Mouse (Mus musculus): Measurements from ENCODE around the gene Cdh4. TPM values are rescaled to one million over a fixed set of nuclear protein-coding genes. Genes with fewer than 3 reads are reported as not detected.

Gene Cdh4
- polyA plus RNA-seq, 1 experiment from 2014 or later = 0.20 TPM

GRCm38 (mm10) chr2:179722776-179723386 lies 280.6 kb downstream of the Cdh4 start:
- Histone ChIP-seq H3K4me2 (no peak overlapping the region), H3K27me3 (replicated peaks) (no peaks in the 10 kb centered on the region), H3K36me3 (no peaks in the 10 kb centered on the region), H3K27ac (no peak overlapping the region), H3K4me3 (no peak overlapping the region), H3K9ac (no peak overlapping the region), H3K4me1 (no peaks in the 10 kb centered on the region), H3K9me3 (replicated peaks) (no peaks in the 10 kb centered on the region)
- 45% methylated on average over 4 of the region's 4 CpGs for WGBS (ENCODE audit: insufficient replicate concordance)
- ATAC-seq = no peak

- 72% methylated on average over 8 of the region's 8 CpGs for WGBS (ENCODE audit: insufficient replicate concordance)
- Histone ChIP-seq H3K4me2 (no peak overlapping the region), H3K9ac (no peak overlapping the region), H3K36me3 (no peaks in the 10 kb centered on the region), H3K27ac (no peak overlapping the region), H3K9me3 (replicated peaks) (no peaks in the 10 kb centered on the region), H3K4me1 (no peaks in the 10 kb centered on the region), H3K4me3 (no peak overlapping the region), H3K27me3 (replicated peaks) (no peaks in the 10 kb centered on the region)
- no peak for ATAC-seq
Observed at GRCm38 (mm10) chr2:179723401-179723800, 281.2 kb downstream of the Cdh4 start.

GRCm38 (mm10) chr2:179729002-179729401 lies 286.8 kb downstream of the Cdh4 start:
- no peak overlapping the region for H3K27ac ChIP-seq
- H3K27me3 ChIP-seq (replicated peaks) = no peaks in the 10 kb centered on the region
- H3K9me3 ChIP-seq (replicated peaks) = no peaks in the 10 kb centered on the region
- no peak overlapping the region for H3K4me2 ChIP-seq
- 44% methylated on average over 8 of the region's 8 CpGs for WGBS (ENCODE audit: insufficient replicate concordance)
- no peaks in the 10 kb centered on the region for H3K4me1 ChIP-seq
- no peak overlapping the region for H3K4me3 ChIP-seq
- no peak for ATAC-seq
- no peaks in the 10 kb centered on the region for H3K36me3 ChIP-seq
- no peak overlapping the region for H3K9ac ChIP-seq

GRCm38 (mm10) chr2:179729802-179730201 lies 287.6 kb downstream of the Cdh4 start:
- no peak overlapping the region for H3K9ac ChIP-seq

GRCm38 (mm10) chr2:179733141-179733831 lies 291.1 kb downstream of the Cdh4 start:
- Histone ChIP-seq H3K4me1 (no peaks in the 10 kb centered on the region), H3K27me3 (replicated peaks) (no peaks in the 10 kb centered on the region), H3K4me3 (no peak overlapping the region), H3K4me2 (no peak overlapping the region), H3K27ac (no peak overlapping the region), H3K9me3 (replicated peaks) (no peaks in the 10 kb centered on the region), H3K9ac (no peak overlapping the region), H3K36me3 (no peaks in the 10 kb centered on the region)
- WGBS (ENCODE audit: insufficient replicate concordance) = 53% methylated on average over 16 of the region's 16 CpGs
- no peak for ATAC-seq

More at GRCm38 (mm10) chr2:179729802-179730201, 287.6 kb downstream of the Cdh4 start:
- WGBS (ENCODE audit: insufficient replicate concordance) = 73% methylated on average over 4 of the region's 4 CpGs
- H3K27me3 ChIP-seq (replicated peaks) = no peaks in the 10 kb centered on the region
- no peak overlapping the region for H3K4me2 ChIP-seq
- H3K27ac ChIP-seq = no peak overlapping the region
- H3K9me3 ChIP-seq (replicated peaks) = no peaks in the 10 kb centered on the region
- H3K4me1 ChIP-seq = no peaks in the 10 kb centered on the region
- no peak overlapping the region for H3K4me3 ChIP-seq
- H3K36me3 ChIP-seq = no peaks in the 10 kb centered on the region
- ATAC-seq = peak; percentile 24; the same call in 1 of the 2 replicates

- no peak for ATAC-seq
- Histone ChIP-seq H3K4me2 (no peak overlapping the region), H3K27me3 (replicated peaks) (no peaks in the 10 kb centered on the region), H3K4me3 (no peak overlapping the region), H3K4me1 (no peaks in the 10 kb centered on the region), H3K9ac (no peak overlapping the region), H3K27ac (no peak overlapping the region), H3K36me3 (no peaks in the 10 kb centered on the region), H3K9me3 (replicated peaks) (no peaks in the 10 kb centered on the region)
- WGBS (ENCODE audit: insufficient replicate concordance) = 73% methylated on average over 1 of the region's 1 CpGs
Observed at GRCm38 (mm10) chr2:179742419-179742818, 300.2 kb downstream of the Cdh4 start.

- Histone ChIP-seq H3K4me3 (no peak overlapping the region), H3K4me1 (no peaks in the 10 kb centered on the region), H3K27me3 (replicated peaks) (no peaks in the 10 kb centered on the region), H3K4me2 (no peak overlapping the region), H3K27ac (no peak overlapping the region), H3K9ac (no peak overlapping the region), H3K36me3 (no peaks in the 10 kb centered on the region), H3K9me3 (replicated peaks) (no peaks in the 10 kb centered on the region)
- ATAC-seq = no peak
- 55% methylated on average over 6 of the region's 6 CpGs for WGBS (ENCODE audit: insufficient replicate concordance)
Observed at GRCm38 (mm10) chr2:179742828-179743227, 300.6 kb downstream of the Cdh4 start.

GRCm38 (mm10) chr2:179746491-179746890 lies 304.3 kb downstream of the Cdh4 start:
- Histone ChIP-seq H3K9ac (no peak overlapping the region), H3K4me1 (no peaks in the 10 kb centered on the region), H3K4me3 (no peak overlapping the region), H3K27me3 (replicated peaks) (no peaks in the 10 kb centered on the region), H3K36me3 (no peaks in the 10 kb centered on the region), H3K4me2 (no peak overlapping the region), H3K9me3 (replicated peaks) (no peaks in the 10 kb centered on the region), H3K27ac (no peak overlapping the region)
- 76% methylated on average over 7 of the region's 7 CpGs for WGBS (ENCODE audit: insufficient replicate concordance)
- ATAC-seq = no peak

- H3K27me3 ChIP-seq (replicated peaks) = no peaks in the 10 kb centered on the region
- H3K9ac ChIP-seq = no peak overlapping the region
- ATAC-seq = no peak
- 55% methylated on average over 3 of the region's 3 CpGs for WGBS (ENCODE audit: insufficient replicate concordance)
- no peaks in the 10 kb centered on the region for H3K4me1 ChIP-seq
- H3K4me2 ChIP-seq = no peak overlapping the region
- H3K27ac ChIP-seq = no peak overlapping the region
- no peaks in the 10 kb centered on the region for H3K9me3 ChIP-seq (replicated peaks)
- H3K4me3 ChIP-seq = no peak overlapping the region
- no peaks in the 10 kb centered on the region for H3K36me3 ChIP-seq
Observed at GRCm38 (mm10) chr2:179749399-179749798, 307.2 kb downstream of the Cdh4 start.

GRCm38 (mm10) chr2:179753811-179754210 lies 311.6 kb downstream of the Cdh4 start:
- Histone ChIP-seq H3K27ac (no peak overlapping the region), H3K9me3 (replicated peaks) (no peaks in the 10 kb centered on the region), H3K4me3 (no peak overlapping the region), H3K4me1 (no peaks in the 10 kb centered on the region), H3K4me2 (no peak overlapping the region), H3K9ac (no peak overlapping the region), H3K27me3 (replicated peaks) (no peaks in the 10 kb centered on the region), H3K36me3 (no peaks in the 10 kb centered on the region)
- 76% methylated on average over 9 of the region's 9 CpGs for WGBS (ENCODE audit: insufficient replicate concordance)
- no peak for ATAC-seq

GRCm38 (mm10) chr2:179754776-179755175 lies 312.5 kb downstream of the Cdh4 start:
- no peaks in the 10 kb centered on the region for H3K27me3 ChIP-seq (replicated peaks)
- no peak for ATAC-seq
- H3K4me2 ChIP-seq = no peak overlapping the region
- H3K4me1 ChIP-seq = no peaks in the 10 kb centered on the region
- H3K9me3 ChIP-seq (replicated peaks) = no peaks in the 10 kb centered on the region
- 54% methylated on average over 11 of the region's 11 CpGs for WGBS (ENCODE audit: insufficient replicate concordance)
- H3K4me3 ChIP-seq = no peak overlapping the region
- H3K36me3 ChIP-seq = no peaks in the 10 kb centered on the region
- no peak overlapping the region for H3K27ac ChIP-seq
- no peak overlapping the region for H3K9ac ChIP-seq

GRCm38 (mm10) chr2:179761718-179762441 lies 319.6 kb downstream of the Cdh4 start:
- Histone ChIP-seq H3K27me3 (replicated peaks) (peaks cover 27% of the 10 kb centered on the region), H3K36me3 (no peaks in the 10 kb centered on the region), H3K4me3 (no peak overlapping the region), H3K4me2 (no peak overlapping the region), H3K9me3 (replicated peaks) (no peaks in the 10 kb centered on the region), H3K27ac (no peak overlapping the region), H3K4me1 (no peaks in the 10 kb centered on the region), H3K9ac (no peak overlapping the region)
- 42% methylated on average over 9 of the region's 9 CpGs for WGBS (ENCODE audit: insufficient replicate concordance)
- no peak for ATAC-seq
